Mouse (Mus musculus) activated CD4-positive, CD25-positive, alpha-beta regulatory T cell, adult 4 months (primary cell): ENCODE measurements around the gene Chchd5. TPM values are rescaled to one million over a fixed set of nuclear protein-coding genes. Genes with fewer than 3 reads are reported as not detected.

Source experiments
- ATAC-seq: one replicate; pipeline ENCODE4 v1.8.0; 2017
- polyA plus RNA-seq, 2 experiments: library from polyadenylated mRNA; unstranded; fragments of 100-300 nt; shearing (Covaris generic); gene quantifications; one replicate each; pipeline ENCODE4 v1.2.1; 2017

Gene Chchd5
- polyA plus RNA-seq, 2 experiments from 2014 or later: 26.6 to 27.4 TPM

DNA sequence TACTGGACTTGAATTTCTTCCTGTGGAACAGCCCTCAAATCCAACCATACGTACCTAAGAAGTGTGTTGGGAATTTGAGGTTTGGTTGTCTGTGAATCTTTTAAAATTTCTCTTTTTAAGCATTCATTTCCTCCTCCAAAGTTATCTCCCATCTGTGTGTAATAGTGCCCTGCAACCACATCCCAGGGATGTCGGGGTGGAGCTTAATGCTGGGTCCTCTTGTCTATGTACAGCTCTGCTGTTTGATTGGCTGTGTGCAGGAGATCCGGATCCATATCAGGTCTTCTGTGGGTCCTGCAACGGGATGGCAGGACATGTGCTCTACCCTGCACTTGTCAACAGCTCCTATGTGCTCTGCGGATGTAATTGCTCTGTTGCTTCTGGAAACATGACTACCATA lies 35.3 kb downstream of the Chchd5 start:
- ATAC-seq: no peak

DNA sequence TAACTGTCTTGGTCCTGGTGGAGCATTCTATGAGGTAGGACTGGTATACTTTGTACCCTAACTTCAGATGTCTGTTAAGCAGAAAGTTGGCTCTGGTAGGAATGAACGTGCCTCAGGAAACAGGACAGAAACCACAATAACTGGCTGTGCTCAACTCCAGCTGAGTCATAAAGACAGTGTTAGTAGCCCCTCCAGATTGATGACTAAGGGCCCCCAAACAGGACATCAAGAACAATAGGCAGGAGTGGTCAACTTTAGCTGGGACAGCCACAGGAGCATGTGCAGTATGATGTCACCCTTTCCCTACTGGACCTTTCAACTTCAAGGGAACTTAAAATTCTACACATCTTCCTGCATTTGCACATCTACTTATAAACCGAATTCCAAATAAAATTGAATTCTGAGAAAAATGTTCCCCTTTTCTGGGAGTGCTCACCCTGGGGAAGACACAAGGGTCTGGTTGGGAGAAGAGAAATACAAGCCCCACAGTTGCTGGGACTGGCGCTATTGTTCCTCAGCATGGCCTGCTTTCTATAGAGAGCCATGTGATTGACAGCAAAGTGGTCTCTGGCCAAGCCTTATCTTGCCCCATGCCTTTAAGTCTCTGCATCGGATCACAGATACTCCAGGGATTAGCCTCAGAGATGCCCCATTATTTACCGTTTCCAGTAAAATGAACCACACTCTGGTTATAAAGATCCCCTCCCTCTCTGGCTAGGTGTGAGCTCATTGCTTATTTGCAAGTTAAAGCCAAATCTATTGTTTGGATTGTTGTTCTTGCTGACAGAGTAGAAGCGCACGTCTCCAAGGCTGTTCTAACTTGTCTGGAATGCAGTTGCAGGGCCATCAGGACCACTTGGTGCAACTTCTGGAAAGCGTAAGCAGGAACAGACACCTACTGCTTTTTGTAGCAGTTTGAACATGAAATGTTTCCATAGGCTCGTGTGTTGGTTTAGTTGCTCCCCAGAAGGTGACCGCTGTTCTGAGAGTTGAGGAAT lies 37.3 kb downstream of the Chchd5 start:
- ATAC-seq: no peak

DNA sequence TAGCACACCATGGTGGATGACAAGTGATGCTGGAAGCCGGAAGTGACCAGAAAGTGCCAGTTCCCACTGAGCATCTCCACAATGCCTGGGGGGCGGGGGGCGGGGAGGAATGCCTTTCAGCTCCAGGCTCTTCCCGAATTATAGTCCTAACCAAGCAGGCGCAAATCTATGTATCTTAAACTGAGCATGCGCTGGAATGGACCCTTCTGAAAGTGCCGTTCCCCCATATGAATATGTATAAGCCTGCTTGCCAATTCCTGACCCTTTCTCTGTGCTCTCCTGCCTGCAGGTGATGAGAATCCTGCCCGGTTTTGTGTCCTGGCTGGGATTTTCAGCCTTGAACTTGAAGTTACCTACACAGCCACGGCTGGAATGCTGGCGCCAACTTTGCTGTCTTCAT lies 43.9 kb downstream of the Chchd5 start:
- ATAC-seq: no peak

DNA sequence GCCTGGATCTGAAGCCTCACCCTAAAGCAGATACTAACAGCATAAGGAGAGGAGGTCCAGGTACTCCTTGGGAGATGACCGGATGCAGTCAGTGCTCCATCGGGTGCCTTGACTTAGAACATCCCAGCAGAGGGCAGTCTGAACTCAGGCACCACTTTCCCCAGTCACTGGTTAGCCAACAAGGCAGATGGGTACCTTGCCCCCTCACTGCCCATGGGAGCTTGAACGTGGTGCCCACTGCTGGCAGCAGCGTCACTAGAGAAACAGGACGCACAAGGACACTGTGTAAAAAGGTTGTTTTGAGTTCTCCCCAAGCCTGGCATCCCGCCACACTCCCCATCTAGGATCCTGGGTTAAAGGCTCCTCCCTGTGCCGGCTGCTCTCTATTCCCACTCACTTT lies 45.0 kb downstream of the Chchd5 start:
- ATAC-seq: peak; percentile 77

DNA sequence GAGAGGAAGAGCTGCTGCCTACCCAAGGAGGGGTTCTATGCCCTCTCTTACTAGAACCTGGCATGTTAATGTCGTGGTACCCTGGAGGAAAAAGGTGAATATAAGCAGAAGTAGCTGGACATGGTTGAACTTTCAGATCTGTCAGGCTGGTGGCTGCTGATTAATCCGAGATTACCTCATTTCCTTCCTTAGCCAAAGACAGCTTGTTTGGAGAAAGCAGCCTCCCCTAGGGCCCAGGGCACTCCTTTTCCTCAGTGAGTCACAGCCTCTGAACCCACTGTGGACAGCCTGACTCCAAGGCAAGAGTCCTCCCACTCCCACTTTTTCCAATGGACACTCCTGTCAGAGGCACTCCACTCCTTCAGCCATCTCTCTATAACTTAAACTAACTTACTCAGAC lies 46.1 kb downstream of the Chchd5 start:
- ATAC-seq: no peak

DNA sequence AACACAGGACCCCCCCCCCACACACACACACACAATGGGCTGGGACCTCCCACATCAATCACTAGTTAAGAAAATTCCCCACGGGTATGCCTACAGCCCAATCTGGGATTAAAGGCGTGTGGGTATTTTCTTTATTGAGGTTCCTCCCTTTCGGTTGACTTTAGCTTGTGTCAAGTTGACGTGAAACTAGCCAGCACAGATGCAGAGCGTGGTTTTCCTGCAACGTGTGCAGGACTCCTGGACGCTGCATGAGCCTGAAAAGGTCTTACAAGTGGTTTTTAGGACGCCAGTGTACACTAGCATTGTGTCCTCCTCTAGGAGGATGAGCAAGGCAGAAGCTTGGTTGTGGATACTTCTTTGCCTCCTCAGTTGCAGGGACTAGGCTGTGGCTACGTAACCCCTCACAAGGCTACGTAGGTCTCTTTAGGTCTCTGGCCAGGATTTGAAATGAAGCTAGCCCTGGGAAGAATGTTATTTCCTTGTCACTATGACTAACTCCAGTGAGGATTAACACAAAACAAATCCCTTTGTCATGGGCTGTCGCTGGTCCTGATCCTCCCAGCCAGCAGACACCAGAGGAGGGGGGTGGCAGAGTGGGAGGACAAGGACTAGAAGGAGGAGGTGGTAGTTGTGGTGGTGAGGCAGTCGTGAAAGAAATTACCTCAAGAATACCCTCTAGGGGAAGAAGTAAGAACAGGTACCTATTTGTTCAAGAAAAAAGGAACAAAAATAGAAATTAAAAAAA lies 47.3 kb downstream of the Chchd5 start:
- no peak for ATAC-seq

DNA sequence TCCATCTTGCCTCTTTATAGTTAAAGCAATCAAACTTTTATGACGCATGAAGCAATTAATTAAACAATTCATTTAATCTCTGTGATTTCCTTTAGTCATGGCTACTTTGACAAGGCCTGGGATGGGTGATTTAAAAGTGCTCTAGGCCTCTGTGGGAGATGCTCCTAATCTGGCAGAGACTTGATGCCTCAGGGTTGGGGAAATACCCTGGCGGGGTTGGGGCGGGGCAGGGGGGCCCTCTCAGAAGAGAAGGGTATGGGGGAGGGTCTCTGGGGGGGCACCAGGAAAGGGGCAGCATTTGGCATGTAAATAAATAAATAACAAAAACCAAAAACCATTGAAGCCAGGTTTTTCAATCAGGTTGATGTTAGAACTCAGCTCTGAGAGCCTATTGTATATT lies 48.2 kb downstream of the Chchd5 start:
- ATAC-seq: no peak

DNA sequence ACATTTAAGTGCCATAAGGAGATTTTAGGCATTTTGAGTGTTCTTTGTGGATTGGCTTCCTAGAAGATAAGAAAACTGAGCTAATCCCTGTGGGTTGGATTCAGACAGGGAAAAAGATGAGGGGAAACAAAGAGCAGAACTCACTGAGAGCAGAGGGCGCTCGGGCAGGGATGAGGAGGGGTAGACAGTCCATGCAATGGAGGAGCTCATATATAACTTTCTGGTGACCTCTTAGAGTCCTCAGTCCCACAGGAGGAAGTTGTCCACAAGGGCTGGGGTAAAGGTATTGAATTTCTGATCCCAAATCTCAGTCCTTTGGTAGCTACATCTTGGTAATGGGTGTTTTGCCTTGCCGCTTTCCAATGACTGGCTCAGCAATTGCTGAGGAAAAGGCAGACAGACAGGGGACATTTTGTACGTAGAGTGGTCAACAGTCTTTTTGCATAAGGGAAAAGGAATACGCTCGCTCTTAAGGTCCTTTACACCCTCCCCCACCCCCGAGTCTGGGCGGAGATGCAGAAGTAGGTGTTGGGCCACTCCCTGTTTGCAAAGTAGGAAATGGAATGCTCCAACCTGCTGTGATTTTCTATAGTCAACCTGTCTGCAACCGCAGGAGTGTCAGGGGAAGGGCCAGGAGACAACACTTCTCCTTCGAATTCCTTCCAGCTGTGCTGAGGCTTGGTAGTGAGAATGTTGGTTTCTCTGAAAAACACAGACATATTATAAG lies 48.8 kb downstream of the Chchd5 start:
- ATAC-seq: no peak

DNA sequence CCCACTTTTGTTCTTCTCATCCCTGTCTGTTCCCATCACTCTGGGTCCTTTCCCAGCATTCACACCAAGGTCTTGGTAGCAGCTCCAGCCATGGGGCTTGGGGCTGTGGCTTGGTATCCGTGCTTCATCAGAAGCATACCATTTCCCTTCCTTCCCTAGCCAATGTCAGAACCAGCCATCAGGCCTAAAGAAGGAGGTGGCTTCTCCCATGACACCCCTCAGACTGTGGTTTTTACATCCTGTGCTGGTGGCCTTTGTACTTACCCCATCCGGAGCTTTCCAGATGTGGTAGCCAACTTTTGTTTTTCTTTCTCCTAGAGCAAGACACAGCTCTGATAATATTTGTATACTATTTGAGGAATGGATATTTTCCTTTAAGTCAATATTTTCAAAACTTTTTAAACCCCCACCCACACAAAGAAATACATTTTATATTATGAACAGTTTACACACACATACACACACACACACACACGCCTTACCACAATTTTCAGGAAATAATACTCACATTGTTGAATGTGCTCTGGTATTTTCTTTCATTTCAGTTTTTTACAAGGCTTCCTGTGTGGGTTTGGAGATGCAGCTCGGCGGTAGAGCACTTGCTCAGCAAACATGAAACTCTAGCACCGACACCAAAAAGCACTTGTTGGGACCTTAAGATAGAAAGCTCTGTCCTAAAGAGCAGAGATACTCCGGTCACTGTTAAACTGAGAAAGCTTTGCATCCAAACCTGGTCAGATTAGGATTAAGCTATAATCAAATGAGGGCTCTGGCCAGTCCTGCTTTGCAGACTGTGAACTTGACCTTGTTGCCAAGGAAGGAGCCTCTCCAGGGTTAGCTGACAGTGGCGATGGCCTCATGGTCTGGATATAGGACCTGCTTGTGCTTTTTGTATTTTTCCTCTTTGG lies 50.7 kb downstream of the Chchd5 start:
- ATAC-seq: peak; percentile 72

DNA sequence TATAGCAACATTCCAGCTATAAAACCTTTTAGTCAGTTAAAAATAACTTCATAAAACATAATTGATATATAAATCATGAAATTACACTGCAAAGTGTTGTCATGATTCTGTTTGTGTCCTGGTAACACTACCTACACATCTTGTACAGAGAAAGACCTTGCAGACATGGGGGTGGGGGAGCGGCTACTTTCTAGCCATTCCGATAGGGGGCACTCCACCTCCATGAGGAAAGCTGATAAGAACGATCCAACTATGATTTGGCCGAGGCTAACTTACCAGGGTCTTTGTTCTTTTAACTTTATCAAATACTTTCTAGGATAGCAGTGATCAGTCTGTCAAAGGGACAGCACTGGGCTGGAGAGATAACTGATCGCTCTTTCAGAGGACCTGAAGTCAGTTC lies 52.0 kb downstream of the Chchd5 start:
- no peak for ATAC-seq

DNA sequence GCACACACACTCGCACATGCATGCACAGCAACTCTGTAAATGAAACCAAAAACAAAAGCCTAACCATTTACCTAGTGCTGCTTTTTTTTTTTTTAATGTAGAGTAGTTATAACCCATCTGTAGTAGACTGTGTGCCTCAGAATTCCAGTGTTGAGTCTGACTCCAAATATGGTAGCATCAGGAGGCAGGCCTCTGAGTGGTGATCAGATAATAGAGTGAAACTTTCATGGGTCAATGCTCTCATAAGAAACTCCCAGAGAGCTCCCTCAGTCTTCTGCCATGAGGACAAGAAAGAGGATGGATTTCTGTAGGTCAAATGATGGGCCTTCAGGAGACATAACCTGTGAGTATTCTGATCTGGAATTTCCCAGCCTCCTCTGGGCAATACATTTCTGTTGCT lies 52.9 kb downstream of the Chchd5 start:
- no peak for ATAC-seq

DNA sequence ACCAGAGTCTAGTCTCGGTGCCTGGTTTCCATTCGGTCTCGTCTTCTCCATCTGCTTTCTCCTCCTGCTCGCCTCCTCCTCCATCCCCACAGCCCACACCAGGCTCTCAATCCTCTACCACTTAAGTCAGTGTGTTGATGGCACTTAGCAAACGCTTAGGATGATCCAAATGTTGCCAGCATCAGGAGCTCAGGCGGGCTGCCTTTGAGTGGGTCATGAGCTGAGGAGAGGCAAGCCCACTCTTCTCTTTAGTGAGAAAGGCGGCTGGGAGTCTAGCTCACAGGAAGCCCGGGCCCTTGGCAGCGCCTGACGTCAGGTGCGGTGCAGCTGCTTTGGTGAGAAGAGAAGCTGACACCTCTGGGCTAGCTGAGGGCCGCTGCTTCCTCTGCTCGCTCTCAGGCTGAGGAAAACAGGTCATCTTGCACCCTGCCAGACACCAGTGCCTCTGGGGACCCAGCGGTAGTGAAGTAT lies 54.1 kb downstream of the Chchd5 start:
- ATAC-seq: peak; percentile 74

Other genes starting within 250 kb of the Chchd5 start
- gene Zc3h8, start 185.6 kb upstream of the Chchd5 start, polyA plus RNA-seq: 1 to 10 TPM; 6.4 to 7.7 TPM
- gene Zc3h6, start 162.3 kb upstream of the Chchd5 start, polyA plus RNA-seq: 1 to 10 TPM; 6.3 to 8.3 TPM
- gene Gm10762, start 162.0 kb upstream of the Chchd5 start, polyA plus RNA-seq: 1 to 10 TPM; 1.5 to 2.0 TPM
- gene Vinac1, start 81.5 kb upstream of the Chchd5 start, polyA plus RNA-seq: not detected
- 1 to 10 TPM in 1 of 2 experiments, under 1 TPM in 1; 0.77 to 2.2 TPM for gene Ttl, start 63.8 kb upstream of the Chchd5 start, polyA plus RNA-seq
- 10 to 100 TPM in 1 of 2 experiments, 1 to 10 TPM in 1; 9.2 to 21.4 TPM for gene Polr1b, start 28.7 kb upstream of the Chchd5 start, polyA plus RNA-seq
- gene Slc20a1, start 69.1 kb downstream of the Chchd5 start, polyA plus RNA-seq: 10 to 100 TPM; 68.0 to 74.3 TPM
- 10 to 100 TPM; 10.8 to 18.2 TPM for gene Ckap2l, start 167.5 kb downstream of the Chchd5 start, polyA plus RNA-seq
- under 1 TPM; 0.20 to 0.33 TPM for gene Il1a, start 180.3 kb downstream of the Chchd5 start, polyA plus RNA-seq
- gene Il1b, start 241.4 kb downstream of the Chchd5 start, polyA plus RNA-seq: not detected